Mouse (Mus musculus): ENCODE measurements around the gene Fbxl17.

Gene Fbxl17

GRCm38 (mm10) chr17:63077509-63077908, 422.3 kb downstream of the Fbxl17 start:
- in situ Hi-C loops (cut with MboI; ENCODE audit: unreplicated experiment in 2 of 2): no loop called here

- in situ Hi-C loops (cut with MboI; ENCODE audit: unreplicated experiment in 2 of 2): no loop called here
Measured at GRCm38 (mm10) chr17:63076661-63077060, 423.2 kb downstream of the Fbxl17 start.

GRCm38 (mm10) chr17:63076037-63076426, 423.8 kb downstream of the Fbxl17 start:
- in situ Hi-C loops (cut with MboI; ENCODE audit: unreplicated experiment in 2 of 2): no loop called here

GRCm38 (mm10) chr17:63075091-63076036, 424.5 kb downstream of the Fbxl17 start:
- in situ Hi-C loops (cut with MboI; ENCODE audit: unreplicated experiment in 2 of 2): no loop called here

GRCm38 (mm10) chr17:63073342-63073741, 426.5 kb downstream of the Fbxl17 start:
- in situ Hi-C loops (cut with MboI; ENCODE audit: unreplicated experiment in 2 of 2): no loop called here

- in situ Hi-C loops (cut with MboI; ENCODE audit: unreplicated experiment in 2 of 2): no loop called here
Measured at GRCm38 (mm10) chr17:63071134-63071923, 428.5 kb downstream of the Fbxl17 start.

- in situ Hi-C loops (cut with MboI; ENCODE audit: unreplicated experiment in 2 of 2): no loop called here
Measured at GRCm38 (mm10) chr17:63070161-63070761, 429.6 kb downstream of the Fbxl17 start.

GRCm38 (mm10) chr17:63062785-63063184, 437.0 kb downstream of the Fbxl17 start:
- in situ Hi-C loops (cut with MboI; ENCODE audit: unreplicated experiment in 2 of 2): no loop called here

GRCm38 (mm10) chr17:63061786-63062185, 438.0 kb downstream of the Fbxl17 start:
- in situ Hi-C loops (cut with MboI; ENCODE audit: unreplicated experiment in 2 of 2): no loop called here

GRCm38 (mm10) chr17:63060814-63061213, 439.0 kb downstream of the Fbxl17 start:
- in situ Hi-C loops (cut with MboI; ENCODE audit: unreplicated experiment in 2 of 2): no loop called here

GRCm38 (mm10) chr17:63057740-63058388, 442.0 kb downstream of the Fbxl17 start:
- in situ Hi-C loops (cut with MboI; ENCODE audit: unreplicated experiment in 2 of 2): no loop called here

GRCm38 (mm10) chr17:63056976-63057375, 442.8 kb downstream of the Fbxl17 start:
- in situ Hi-C loops (cut with MboI; ENCODE audit: unreplicated experiment in 2 of 2): no loop called here

- in situ Hi-C loops (cut with MboI; ENCODE audit: unreplicated experiment in 2 of 2): no loop called here
Measured at GRCm38 (mm10) chr17:63053311-63053710, 446.5 kb downstream of the Fbxl17 start.

- in situ Hi-C loops (cut with MboI; ENCODE audit: unreplicated experiment in 2 of 2): no loop called here
Measured at GRCm38 (mm10) chr17:63046401-63046800, 453.4 kb downstream of the Fbxl17 start.

GRCm38 (mm10) chr17:63045297-63045696, 454.5 kb downstream of the Fbxl17 start:
- in situ Hi-C loops (cut with MboI; ENCODE audit: unreplicated experiment in 2 of 2): no loop called here

- in situ Hi-C loops (cut with MboI; ENCODE audit: unreplicated experiment in 2 of 2): no loop called here
Measured at GRCm38 (mm10) chr17:63043046-63043675, 456.7 kb downstream of the Fbxl17 start.

- in situ Hi-C loops (cut with MboI; ENCODE audit: unreplicated experiment in 2 of 2): no loop called here
Measured at GRCm38 (mm10) chr17:63037562-63037961, 462.3 kb downstream of the Fbxl17 start.

GRCm38 (mm10) chr17:63033141-63033540, 466.7 kb downstream of the Fbxl17 start:
- in situ Hi-C loops (cut with MboI; ENCODE audit: unreplicated experiment in 2 of 2): no loop called here

- in situ Hi-C loops (cut with MboI; ENCODE audit: unreplicated experiment in 2 of 2): no loop called here
Measured at GRCm38 (mm10) chr17:63029105-63029504, 470.7 kb downstream of the Fbxl17 start.

GRCm38 (mm10) chr17:63025238-63025637, 474.6 kb downstream of the Fbxl17 start:
- in situ Hi-C loops (cut with MboI; ENCODE audit: unreplicated experiment in 2 of 2): no loop called here

All from v-Abl transformed pro-B cells (cell line).